Mouse (Mus musculus): Measurements from ENCODE around the gene Tmem123. TPM values are rescaled to one million over a fixed set of nuclear protein-coding genes. Genes with fewer than 3 reads are reported as not detected.

Gene Tmem123
- polyA plus RNA-seq (2012; fragmentation: generic; extraction: Trizol): 35.6 TPM
- long read RNA-seq, experiment 1, transcript Tmem123-201 (5 exons, 2,907 nt): major isoform, 198 of 218 reads
- long read RNA-seq, experiment 1, partial matches to known transcripts: 2 of 218 reads
- long read RNA-seq, experiment 1, other reads (novel, unspliced or antisense): 18 of 218 reads
- long read RNA-seq, experiment 2, transcript Tmem123-201 (5 exons, 2,907 nt): major isoform, 941 of 978 reads
- long read RNA-seq, experiment 2, partial matches to known transcripts: 7 of 978 reads
- long read RNA-seq, experiment 2, other reads (novel, unspliced or antisense): 30 of 978 reads

DNA sequence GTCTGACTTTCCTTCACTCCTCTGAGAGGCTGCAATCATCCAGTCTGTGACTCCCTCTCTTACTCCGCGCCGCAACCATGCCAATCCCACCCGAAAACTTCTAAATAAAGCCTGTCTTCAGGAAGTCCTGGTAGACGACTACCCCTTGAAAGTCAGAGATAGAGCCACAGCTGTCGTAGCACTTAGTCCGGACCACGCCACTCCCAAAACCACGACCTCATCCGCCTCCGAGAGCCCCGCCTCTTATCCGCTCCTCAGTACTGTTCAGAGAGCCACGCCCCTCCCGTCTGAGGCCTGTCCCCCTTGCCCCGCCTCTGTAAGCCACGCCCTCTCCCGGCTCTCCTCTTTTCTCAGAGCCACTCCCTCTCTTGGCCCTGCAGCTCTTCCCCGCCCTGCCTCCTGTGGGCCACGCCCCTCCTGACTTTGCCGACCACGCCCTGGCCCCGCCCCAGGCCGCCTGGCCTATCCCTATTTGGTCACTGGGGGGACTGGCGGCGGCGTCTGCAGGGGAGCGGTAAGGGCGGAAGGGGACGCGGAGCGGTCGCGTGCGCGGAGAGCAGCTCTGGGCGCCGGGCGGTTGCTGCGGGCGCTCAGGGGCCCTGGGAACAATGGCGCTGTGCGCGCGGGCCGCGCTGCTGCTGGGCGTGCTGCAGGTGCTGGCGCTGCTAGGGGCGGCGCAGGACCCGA is at the start of gene Tmem123:
TSS of gene Tmem123 (plus strand) at position 428 of the 687 bp plus-strand sequence.
- TF ChIP-seq MYOG (IDR thresholded peaks at IDR 0.05; ENCODE audit: control insufficient read depth, extremely low read depth, insufficient read length): no peak
- TF ChIP-seq MYOD1 (IDR thresholded peaks at IDR 0.05; ENCODE audit: control insufficient read depth, insufficient read length, low read depth): peak; percentile 50
- Histone ChIP-seq H3K27me3 (ENCODE audit: control insufficient read depth, insufficient read depth, insufficient read length) (no peaks in the 10 kb centered on the region), H3K36me3 (ENCODE audit: control insufficient read depth, insufficient read depth) (peaks cover 8% of the 10 kb centered on the region), H3K79me3 (ENCODE audit: low read depth) (peaks cover 27% of the 10 kb centered on the region), H3ac (ENCODE audit: control insufficient read depth, insufficient read length, low read depth) (peak within 1 kb of the TSS; percentile 95), H3K4me3 (ENCODE audit: insufficient read depth, poor library complexity, severe bottlenecking) (peak within 1 kb of the TSS; percentile 85), H3K79me2 (ENCODE audit: control insufficient read depth, insufficient read depth) (peaks cover 43% of the 10 kb centered on the region)

DNA sequence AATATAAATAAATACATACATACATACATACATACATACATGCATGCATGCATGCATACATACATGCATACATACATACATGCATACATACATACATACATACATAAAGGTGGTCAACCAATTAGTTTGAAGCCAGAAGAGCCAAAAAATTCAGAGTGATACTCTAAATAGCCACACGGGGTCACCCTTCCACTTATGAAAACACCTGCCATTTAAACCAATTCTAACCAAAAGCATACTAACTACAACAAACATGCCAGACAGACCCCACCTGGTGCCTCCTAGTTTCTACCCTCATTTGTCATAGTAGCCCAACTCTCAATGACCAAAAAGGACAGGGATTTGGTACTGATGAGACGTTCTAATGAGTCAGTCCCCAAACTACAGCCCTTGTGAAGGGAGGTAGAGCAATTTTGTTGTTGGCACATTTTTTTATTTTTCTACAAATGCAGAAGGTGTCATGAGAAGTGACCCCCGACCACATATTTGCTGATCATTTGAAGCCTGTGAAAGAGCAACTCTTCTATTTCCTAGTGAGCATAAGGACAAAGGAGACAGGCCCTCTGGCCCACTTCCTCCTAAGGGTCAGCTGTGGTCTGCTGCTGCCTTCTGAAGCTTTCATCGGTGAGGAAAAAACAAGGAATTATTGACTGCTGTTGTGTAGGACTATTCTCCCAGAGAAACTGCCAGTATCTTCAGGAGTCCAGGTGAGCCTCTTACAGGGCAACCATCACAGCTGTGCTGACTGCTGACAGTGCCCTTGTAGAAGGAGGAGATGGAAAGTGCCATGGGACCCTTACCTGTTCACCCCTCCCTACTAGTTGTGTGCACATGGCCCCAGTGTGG is 49.6 kb upstream of the Tmem123 start:
- no peaks in the 10 kb centered on the region for H3K27me3 ChIP-seq (ENCODE audit: control insufficient read depth, insufficient read depth, insufficient read length)
- H3K4me3 ChIP-seq (ENCODE audit: insufficient read depth, poor library complexity, severe bottlenecking): no peak overlapping the region
- no peaks in the 10 kb centered on the region for H3K79me2 ChIP-seq (ENCODE audit: control insufficient read depth, insufficient read depth)
- no peak for TF ChIP-seq MAX (IDR thresholded peaks at IDR 0.05)
- no peak for TF ChIP-seq CEBPB (IDR thresholded peaks at IDR 0.05; ENCODE audit: low read depth)
- TF ChIP-seq MYOG (IDR thresholded peaks at IDR 0.05; ENCODE audit: control insufficient read depth, extremely low read depth, insufficient read length): no peak
- no peak for TF ChIP-seq FOSL1 (IDR thresholded peaks at IDR 0.05; ENCODE audit: insufficient read depth, low read length, poor library complexity, severe bottlenecking)
- TF ChIP-seq MYOD1 (IDR thresholded peaks at IDR 0.05; ENCODE audit: control insufficient read depth, insufficient read length, low read depth): no peak
- no peak for TF ChIP-seq USF1 (IDR thresholded peaks at IDR 0.05; ENCODE audit: low read depth)
- no peak for TF ChIP-seq CTCF (IDR thresholded peaks at IDR 0.05; ENCODE audit: control insufficient read depth, insufficient read depth, insufficient read length)
- no peaks in the 10 kb centered on the region for H3K79me3 ChIP-seq (ENCODE audit: low read depth)
- no peaks in the 10 kb centered on the region for H3K36me3 ChIP-seq (ENCODE audit: control insufficient read depth, insufficient read depth)
- no peak overlapping the region for H3ac ChIP-seq (ENCODE audit: control insufficient read depth, insufficient read length, low read depth)

DNA sequence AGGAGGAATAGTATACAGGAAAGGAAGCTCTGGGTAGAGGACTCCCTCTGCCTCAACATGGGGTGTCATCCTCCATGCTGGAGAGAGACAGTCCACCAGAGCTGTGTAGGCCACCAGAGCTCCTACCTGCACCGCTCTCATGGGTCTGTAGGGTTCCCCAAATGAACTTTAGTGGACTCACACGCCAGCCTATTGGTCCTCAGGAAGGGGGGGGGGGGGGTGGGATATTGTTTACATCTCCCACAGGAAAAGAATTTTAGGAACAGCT is 49.0 kb upstream of the Tmem123 start:
- Histone ChIP-seq H3K79me2 (ENCODE audit: control insufficient read depth, insufficient read depth) (no peaks in the 10 kb centered on the region), H3ac (ENCODE audit: control insufficient read depth, insufficient read length, low read depth) (no peak overlapping the region), H3K27me3 (ENCODE audit: control insufficient read depth, insufficient read depth, insufficient read length) (no peaks in the 10 kb centered on the region), H3K36me3 (ENCODE audit: control insufficient read depth, insufficient read depth) (no peaks in the 10 kb centered on the region), H3K4me3 (ENCODE audit: insufficient read depth, poor library complexity, severe bottlenecking) (no peak overlapping the region), H3K79me3 (ENCODE audit: low read depth) (no peaks in the 10 kb centered on the region)
- no peak for TF ChIP-seq MYOG (IDR thresholded peaks at IDR 0.05; ENCODE audit: control insufficient read depth, extremely low read depth, insufficient read length)
- TF ChIP-seq USF1 (IDR thresholded peaks at IDR 0.05; ENCODE audit: low read depth): no peak
- TF ChIP-seq CTCF (IDR thresholded peaks at IDR 0.05; ENCODE audit: control insufficient read depth, insufficient read depth, insufficient read length): no peak
- TF ChIP-seq FOSL1 (IDR thresholded peaks at IDR 0.05; ENCODE audit: insufficient read depth, low read length, poor library complexity, severe bottlenecking): no peak
- TF ChIP-seq MYOD1 (IDR thresholded peaks at IDR 0.05; ENCODE audit: control insufficient read depth, insufficient read length, low read depth): no peak
- TF ChIP-seq CEBPB (IDR thresholded peaks at IDR 0.05; ENCODE audit: low read depth): no peak
- no peak for TF ChIP-seq MAX (IDR thresholded peaks at IDR 0.05)

DNA sequence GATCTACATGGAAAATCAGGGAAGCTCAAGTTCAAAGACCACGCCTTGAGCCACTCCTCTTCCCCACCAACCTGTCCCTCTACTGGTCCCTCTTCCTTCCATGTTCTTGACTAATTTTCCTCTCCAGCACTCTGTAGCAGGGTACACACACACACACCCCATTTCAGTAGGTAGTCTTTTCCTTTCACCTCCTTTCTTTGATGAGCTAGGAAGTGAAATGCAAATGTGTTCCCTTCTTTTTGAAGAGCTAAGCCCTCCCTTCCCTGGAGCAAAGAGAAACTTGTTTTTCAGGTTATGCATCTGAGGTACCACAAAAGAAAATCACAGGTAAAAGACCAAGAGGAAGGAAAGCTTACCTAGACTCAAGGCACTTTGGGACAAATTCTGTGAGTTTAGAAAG is 42.3 kb upstream of the Tmem123 start:
- Histone ChIP-seq H3K36me3 (ENCODE audit: control insufficient read depth, insufficient read depth) (no peaks in the 10 kb centered on the region), H3K79me3 (ENCODE audit: low read depth) (no peaks in the 10 kb centered on the region), H3K79me2 (ENCODE audit: control insufficient read depth, insufficient read depth) (no peaks in the 10 kb centered on the region), H3K27me3 (ENCODE audit: control insufficient read depth, insufficient read depth, insufficient read length) (no peaks in the 10 kb centered on the region), H3ac (ENCODE audit: control insufficient read depth, insufficient read length, low read depth) (no peak overlapping the region), H3K4me3 (ENCODE audit: insufficient read depth, poor library complexity, severe bottlenecking) (no peak overlapping the region)
- TF ChIP-seq CTCF (IDR thresholded peaks at IDR 0.05; ENCODE audit: control insufficient read depth, insufficient read depth, insufficient read length): no peak
- TF ChIP-seq MAX (IDR thresholded peaks at IDR 0.05): no peak
- TF ChIP-seq MYOG (IDR thresholded peaks at IDR 0.05; ENCODE audit: control insufficient read depth, extremely low read depth, insufficient read length): no peak
- TF ChIP-seq CEBPB (IDR thresholded peaks at IDR 0.05; ENCODE audit: low read depth): no peak
- no peak for TF ChIP-seq FOSL1 (IDR thresholded peaks at IDR 0.05; ENCODE audit: insufficient read depth, low read length, poor library complexity, severe bottlenecking)
- TF ChIP-seq MYOD1 (IDR thresholded peaks at IDR 0.05; ENCODE audit: control insufficient read depth, insufficient read length, low read depth): no peak
- no peak for TF ChIP-seq USF1 (IDR thresholded peaks at IDR 0.05; ENCODE audit: low read depth)

DNA sequence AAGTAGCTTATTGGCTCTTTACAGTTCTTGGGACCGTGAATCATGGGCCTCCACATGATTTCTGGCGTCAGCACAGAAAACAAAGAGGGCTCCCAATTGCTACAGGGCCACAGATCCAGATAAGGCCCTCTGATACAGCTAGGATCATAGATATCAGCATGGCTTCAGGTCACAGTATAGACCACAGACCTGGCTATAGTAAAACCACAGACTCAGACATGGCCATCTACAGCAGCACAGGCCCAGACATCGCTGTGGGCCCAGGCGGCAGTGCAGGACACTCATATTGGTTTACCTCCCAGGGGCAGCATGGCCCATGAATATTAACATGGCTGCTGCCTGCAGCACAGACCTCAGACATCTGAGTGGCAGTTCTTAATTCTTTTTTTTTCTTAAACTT is 34.8 kb upstream of the Tmem123 start:
- Histone ChIP-seq H3K36me3 (ENCODE audit: control insufficient read depth, insufficient read depth) (no peaks in the 10 kb centered on the region), H3K79me2 (ENCODE audit: control insufficient read depth, insufficient read depth) (no peaks in the 10 kb centered on the region), H3K27me3 (ENCODE audit: control insufficient read depth, insufficient read depth, insufficient read length) (no peaks in the 10 kb centered on the region), H3K4me3 (ENCODE audit: insufficient read depth, poor library complexity, severe bottlenecking) (no peak overlapping the region), H3ac (ENCODE audit: control insufficient read depth, insufficient read length, low read depth) (no peak overlapping the region), H3K79me3 (ENCODE audit: low read depth) (no peaks in the 10 kb centered on the region)
- TF ChIP-seq MYOG (IDR thresholded peaks at IDR 0.05; ENCODE audit: control insufficient read depth, extremely low read depth, insufficient read length) (no peak), MYOD1 (IDR thresholded peaks at IDR 0.05; ENCODE audit: control insufficient read depth, insufficient read length, low read depth) (no peak), CEBPB (IDR thresholded peaks at IDR 0.05; ENCODE audit: low read depth) (no peak), CTCF (IDR thresholded peaks at IDR 0.05; ENCODE audit: control insufficient read depth, insufficient read depth, insufficient read length) (no peak), MAX (IDR thresholded peaks at IDR 0.05) (no peak), USF1 (IDR thresholded peaks at IDR 0.05; ENCODE audit: low read depth) (no peak), FOSL1 (IDR thresholded peaks at IDR 0.05; ENCODE audit: insufficient read depth, low read length, poor library complexity, severe bottlenecking) (no peak)
